Mouse (Mus musculus) adrenal gland, postnatal 25 days (tissue): ENCODE results near the gene Prm2. TPM values are rescaled to one million over a fixed set of nuclear protein-coding genes. Genes with fewer than 3 reads are reported as not detected.

Source experiments
- DNase-seq: peaks from one replicate; pipeline ENCODE4 v3.0.0; 2021; ENCODE audit warnings: mixed read lengths
- total RNA-seq: library from RNA; stranded (reverse); gene quantifications from 2 replicates; pipeline ENCODE4 v1.2.3, GENCODE M21; 2021

The Prm2 gene
- total RNA-seq, 1 experiment from 2014 or later, result not detected

DNA sequence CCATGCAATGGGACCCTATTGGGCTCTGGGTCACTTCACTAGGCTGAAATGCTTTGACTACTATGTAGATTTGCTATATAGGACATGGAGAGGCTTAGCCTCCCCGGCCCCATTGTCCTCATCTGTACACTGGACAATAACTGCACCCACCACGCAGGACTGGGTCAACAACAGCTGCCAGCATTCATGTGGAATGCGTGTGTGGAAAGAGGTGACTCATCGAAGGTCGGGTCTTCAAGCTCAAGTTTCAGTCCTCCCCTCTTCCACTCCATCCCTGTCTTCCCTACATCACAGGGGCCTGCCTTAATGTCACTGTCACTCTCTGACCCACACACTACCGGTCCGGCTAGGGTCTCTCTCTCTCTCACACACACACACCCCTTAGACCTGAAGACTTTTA is 19.6 kb downstream of the Prm2 start:
- DNase-seq, result peak; percentile 34

GRCm38 (mm10) chr16:10774726-10775125 is 21.2 kb downstream of the Prm2 start:
- DNase-seq, result peak; percentile 29

DNA sequence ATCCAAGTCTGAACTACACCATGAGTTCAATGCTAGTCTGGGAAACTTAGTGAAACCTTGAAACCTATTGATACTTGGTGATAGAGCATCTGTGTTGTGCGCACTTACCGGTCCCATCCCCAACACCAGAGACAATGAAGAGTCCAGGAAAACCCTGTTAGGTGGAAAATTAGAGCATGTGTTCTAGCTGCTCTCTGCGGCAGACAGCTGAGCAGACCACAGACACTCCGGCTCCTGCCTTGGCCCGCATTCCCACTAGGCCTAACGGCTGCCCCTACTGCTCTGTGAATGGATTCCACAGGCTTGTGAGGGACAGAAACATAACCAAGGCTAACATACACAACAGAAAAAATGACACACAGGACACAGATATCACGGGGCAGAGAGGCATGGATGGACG is 22.4 kb downstream of the Prm2 start:
- DNase-seq, result no peak

DNA sequence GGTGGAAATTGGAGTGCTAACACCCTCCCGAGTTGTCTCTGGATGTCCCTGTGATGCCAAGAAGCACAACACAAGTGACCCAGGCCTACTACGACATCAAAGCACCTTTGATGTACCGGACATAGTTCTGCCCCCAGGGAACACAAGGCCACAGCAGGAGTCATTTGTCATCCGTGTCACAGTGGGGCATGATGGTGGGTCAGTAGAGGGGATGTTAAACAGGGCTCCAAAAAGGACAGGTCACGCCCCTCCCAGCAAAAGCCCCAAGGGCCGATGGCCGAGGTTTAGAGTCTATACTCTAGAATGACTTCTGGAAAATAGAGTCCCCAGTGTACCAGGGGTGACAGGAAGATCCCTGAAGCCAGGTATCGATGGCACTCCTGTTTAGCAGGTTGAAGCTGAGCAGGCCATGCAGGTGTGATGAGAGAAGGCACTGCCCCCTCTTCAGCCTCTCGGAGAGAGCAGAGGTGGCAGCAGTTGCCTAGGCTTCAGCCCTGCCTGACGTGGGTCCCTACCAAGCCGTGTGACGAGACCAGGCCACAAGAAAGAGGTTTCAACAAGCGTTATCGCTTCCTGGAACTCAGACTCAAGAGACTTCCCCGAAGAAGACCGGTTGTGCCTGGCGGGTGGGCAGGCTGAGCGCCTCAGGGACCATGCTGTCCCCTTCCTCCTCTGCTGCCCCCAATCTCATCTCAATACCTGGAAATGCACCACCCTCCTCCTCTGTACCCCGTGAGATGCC is 24.0 kb downstream of the Prm2 start:
- no peak for DNase-seq

DNA sequence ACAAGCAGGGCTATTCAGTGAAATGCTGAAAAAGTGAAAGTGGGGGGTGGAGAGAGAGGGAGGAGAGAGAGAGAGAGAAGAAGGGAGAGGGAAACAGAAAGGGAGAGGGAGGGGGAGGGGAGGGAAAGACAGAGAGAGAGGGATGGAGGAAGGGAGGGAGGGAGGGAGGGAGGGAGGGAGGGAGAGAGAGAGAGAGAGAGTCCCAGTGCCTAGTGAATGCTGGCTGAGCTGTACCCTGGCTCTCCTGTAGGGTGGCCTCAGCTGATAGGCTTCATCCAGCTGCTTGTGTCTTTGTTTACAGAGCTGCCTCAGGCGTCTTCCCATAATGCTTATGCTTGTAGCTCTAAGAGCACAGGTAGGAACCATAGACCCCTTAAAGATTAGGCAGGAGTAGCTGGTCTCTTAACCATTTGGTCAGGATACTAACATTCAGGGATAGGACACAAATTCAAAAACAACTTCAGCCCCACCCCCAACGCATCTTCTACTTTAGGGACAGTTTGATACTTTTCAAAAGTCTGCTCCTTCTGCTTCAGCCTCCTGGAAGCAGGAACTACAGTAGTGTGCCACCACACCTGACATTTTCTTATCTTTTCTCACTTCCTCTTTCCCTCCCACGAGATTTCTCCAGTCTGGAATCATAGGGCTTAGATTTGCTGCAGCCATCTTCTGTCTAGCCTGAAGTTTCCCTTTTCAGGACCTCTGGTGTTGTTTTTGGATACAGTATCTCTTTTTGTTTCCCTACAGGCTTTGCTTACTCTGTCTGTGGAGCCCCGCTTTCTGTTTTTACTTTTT is 25.2 kb downstream of the Prm2 start:
- no peak for DNase-seq

DNA sequence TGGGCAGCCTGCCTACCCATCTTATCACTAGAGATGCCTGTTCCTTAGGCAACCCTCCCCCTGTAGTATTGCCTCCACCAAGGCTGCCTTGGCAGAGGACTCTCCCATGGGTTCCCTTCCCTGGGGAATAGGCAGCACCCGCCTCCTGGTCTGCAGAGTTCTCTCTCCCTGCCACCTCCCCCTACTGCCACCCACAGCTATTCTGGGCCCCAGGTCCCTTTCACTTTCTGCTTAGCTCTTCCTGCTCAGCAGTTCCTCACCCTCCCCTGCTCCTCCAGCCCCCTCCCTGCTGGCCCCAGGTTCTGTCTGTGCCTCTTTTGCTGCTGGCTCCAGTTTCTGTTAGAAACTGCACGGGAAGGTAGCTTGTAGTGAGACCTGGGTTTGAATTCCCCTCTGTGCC is 26.3 kb downstream of the Prm2 start:
- DNase-seq, result peak; percentile 23

DNA sequence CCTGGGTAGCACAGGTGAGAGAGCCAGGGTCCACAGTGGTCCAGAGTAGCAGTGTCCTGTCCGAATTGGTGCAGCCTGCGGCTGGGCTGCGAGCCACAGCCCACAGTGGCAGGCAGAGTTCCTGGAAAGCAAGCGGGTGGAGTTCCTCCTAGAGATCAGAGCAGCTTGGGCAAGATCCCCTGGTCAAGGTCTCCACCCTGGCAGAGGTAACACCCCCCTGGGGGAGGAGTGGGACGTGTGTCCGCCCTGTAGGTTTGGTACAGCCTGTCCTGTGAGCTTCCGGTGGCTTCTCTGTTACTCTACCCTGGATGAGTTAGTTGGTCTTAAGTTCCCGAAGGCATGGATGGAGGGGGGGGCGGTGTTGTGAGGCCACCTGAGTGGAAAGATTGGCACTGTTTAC is 27.1 kb downstream of the Prm2 start:
- peak; percentile 34 for DNase-seq

GRCm38 (mm10) chr16:10767158-10767557 is 28.8 kb downstream of the Prm2 start:
- peak; percentile 57 for DNase-seq

- no peak for DNase-seq
These were observed 31.6 kb downstream of the Prm2 start for GRCm38 (mm10) chr16:10764323-10764722.

DNA sequence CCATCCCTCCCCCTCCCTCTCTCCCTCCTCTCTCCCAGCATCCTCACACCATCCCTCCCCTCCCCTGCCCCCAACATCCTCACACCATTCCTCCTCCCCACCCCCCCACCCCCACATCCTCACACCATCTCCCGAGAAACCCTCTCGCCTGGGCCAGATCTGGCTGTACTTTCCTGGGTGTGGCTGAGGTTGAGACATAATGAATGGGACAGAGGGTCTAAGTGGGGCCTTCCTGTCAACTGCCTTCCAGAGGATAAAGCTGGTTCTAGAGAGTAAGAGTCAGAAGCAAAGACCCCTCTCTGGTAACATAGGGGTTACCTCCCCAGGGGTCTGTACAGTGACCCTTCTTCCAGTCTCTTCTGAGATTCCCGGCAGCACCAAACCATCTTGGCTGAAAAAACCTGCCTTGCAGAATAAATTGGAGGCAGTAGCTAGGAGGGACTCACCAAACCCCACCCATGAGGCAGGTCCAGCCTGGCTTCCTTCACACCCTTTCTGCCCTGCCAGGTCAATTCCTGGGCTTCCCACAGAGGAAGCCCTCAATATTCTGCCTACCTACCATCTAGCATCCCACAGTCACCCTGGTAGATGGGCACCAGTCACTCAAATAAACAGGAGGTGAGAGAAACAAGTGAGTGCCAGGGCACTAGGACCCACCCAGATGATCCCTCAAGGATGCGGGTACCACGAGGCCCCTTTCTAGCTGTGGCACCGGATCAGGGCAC is 32.2 kb downstream of the Prm2 start:
- no peak for DNase-seq

GRCm38 (mm10) chr16:10762569-10763180 is 33.3 kb downstream of the Prm2 start:
- DNase-seq, result no peak

DNA sequence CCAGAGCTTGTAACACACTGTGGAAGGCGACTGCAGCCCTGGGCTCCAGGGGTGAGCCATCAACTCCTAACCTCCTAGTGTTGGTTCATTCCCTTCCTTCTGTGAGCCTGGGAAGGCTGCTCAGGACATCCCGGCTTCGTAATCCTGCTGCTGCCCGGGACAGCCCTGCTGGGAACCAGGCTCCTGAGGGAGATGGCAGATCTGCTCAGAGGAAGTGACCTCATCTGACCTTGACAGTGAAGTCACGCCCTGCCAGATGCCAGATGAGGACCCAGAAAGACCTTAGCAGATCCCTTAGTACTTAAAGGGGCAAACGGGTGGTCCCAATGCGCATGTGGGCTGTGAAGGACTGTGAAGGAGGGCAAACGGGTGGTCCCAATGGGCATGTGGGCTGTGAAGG is 34.8 kb downstream of the Prm2 start:
- no peak for DNase-seq

DNA sequence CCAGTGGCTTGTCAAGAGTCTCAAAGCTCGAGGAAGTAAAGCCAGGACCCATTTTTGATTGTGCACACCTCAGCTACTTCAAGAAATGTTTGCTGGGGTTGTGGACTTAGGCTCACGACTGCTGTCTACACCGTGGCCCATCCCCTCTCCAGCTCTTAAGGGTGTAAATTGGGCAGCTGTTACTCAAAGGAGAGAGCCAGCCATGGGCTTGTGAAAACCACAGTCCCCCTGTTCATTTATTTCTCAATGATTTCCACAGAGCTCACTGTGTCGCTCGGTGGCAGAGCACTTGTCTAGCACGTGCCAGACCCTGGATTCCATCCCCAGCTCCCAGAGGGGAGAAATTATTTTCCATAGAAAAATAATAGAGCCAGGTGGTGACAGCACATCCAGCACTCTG is 39.8 kb downstream of the Prm2 start:
- DNase-seq, result no peak

DNA sequence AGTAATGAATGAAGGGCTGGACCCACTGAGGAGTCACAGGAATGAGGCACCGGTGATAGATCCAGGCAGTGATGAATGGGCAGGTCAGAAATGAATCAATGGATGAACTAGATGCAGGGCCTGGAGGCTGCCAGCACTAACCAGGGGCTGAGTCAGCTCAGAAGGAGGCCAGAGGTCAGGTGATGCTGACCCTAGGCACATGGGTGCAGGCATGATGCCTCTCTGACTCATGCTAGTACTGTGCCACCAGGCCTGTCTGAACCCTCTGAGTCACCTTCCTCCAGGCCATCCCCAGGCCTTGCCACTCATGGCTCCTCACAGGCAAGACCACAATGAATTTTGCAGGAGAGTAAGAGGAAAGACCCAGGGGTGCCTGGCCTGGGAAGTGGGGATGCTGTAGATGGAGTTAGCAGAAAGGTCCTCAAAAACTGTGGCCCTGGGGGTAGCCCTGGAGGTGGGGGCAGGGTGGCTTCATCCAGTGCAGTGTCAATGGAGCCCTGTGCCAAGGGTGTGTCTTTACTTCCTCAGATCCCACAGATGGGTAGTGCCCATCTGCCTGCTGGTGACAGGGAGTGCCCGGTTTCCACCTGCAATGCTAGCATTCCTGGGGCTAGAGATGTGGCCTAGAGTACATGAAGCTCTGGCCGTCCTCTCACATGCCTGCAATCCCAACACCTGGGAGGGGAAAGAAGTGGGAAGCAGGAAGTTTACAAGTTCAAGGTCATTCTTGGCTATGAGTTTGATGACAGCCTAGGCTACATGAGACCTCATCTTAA is 41.2 kb downstream of the Prm2 start:
- DNase-seq, result peak; percentile 75

DNA sequence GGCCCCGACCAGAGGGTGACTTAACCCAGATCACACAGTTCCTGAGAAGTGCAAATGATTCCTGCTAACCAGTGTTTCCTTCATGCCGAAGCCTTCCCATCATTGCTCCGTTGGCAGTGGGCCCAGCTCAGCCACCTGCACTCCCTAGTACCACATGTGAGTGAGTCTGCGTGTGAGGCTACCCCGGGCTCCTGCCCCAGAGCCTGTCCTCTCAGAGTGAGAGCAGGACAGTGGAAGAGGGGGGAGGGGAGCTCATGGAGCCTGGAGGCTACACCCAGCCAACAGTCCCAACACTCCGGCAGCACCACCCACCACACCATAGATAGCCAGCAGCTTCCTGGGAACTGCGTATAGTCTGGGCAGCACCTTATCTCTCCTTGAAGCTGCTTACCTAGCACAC is 46.1 kb downstream of the Prm2 start:
- DNase-seq, result no peak

DNA sequence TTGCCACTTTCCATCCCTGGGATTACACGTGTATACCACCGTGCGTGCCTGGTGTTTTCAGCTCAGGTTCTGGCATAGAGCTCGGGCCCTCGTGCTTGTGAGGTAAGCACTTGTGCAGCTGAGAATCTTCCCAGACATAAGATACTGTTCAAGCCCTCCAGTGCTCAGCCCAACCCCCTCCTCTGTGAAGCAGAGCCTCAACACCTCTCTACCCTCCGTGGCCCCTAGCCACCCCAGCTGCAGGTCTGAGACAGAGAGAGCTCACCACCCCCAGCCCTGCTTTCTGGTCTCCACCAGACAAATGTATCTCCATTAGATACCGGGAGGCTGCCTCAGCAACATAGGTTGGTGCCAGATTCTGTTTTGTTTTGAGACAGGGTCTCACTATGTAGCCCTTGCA is 46.7 kb downstream of the Prm2 start:
- no peak for DNase-seq

Other genes starting within 250 kb of the Prm2 start
- 2.8 and 2.9 TPM in 2 replicates for gene Socs1, start 10.6 kb downstream of the Prm2 start, total RNA-seq
- not detected in 2 replicates for gene Tnp2, start 7.5 kb downstream of the Prm2 start, total RNA-seq
- not detected in 2 replicates for gene Prm3, start 5.2 kb downstream of the Prm2 start, total RNA-seq
- gene Prm1, start 9.7 kb upstream of the Prm2 start, total RNA-seq, result not detected in 2 replicates
- not detected in 2 replicates for gene Gm11172, start 16.8 kb upstream of the Prm2 start, total RNA-seq
- 1.7 and 2.1 TPM in 2 replicates for gene Rmi2, start 38.9 kb upstream of the Prm2 start, total RNA-seq